Mouse (Mus musculus) midbrain, embryonic 13.5 days (tissue): Measurements from ENCODE around the gene Ryk. TPM values are rescaled to one million over a fixed set of nuclear protein-coding genes. Genes with fewer than 3 reads are reported as not detected.
"Not testable (repeated sequence)": the region's sequence is repeated elsewhere in the genome, so short reads cannot be mapped to it uniquely, and the experiment has no call there.

Experiments
- ATAC-seq: fragments of 200-750 bp; cut with Nextera tagmentation; 2 replicates; pipeline ENCODE4 v1.8.0; 2017; ENCODE audit warnings: mild to moderate bottlenecking, moderate TSS enrichment, moderate library complexity
- H3K27ac ChIP-seq: fragments of 300-500 bp; sonication (generic); 2 replicates; pipeline ENCODE4 v1.5.1; 2015; ENCODE audit warnings: inconsistent platforms, mild to moderate bottlenecking, moderate library complexity
- H3K27me3 ChIP-seq: fragments of 300-500 bp; sonication (generic); 2 replicates; pipeline ENCODE4 v1.6.1; 2015; ENCODE audit warnings: mild to moderate bottlenecking, inconsistent platforms
- H3K36me3 ChIP-seq: fragments of 300-500 bp; sonication (generic); 2 replicates; pipeline ENCODE4 v1.6.1; 2015; ENCODE audit warnings: mild to moderate bottlenecking, inconsistent platforms
- H3K4me1 ChIP-seq: fragments of 300-500 bp; sonication (generic); replicated peaks from 2 replicates; pipeline ENCODE4 v1.6.1; 2015; ENCODE audit warnings: inconsistent platforms
- H3K4me2 ChIP-seq: fragments of 300-500 bp; sonication (generic); replicated peaks from 2 replicates; pipeline ENCODE4 v1.6.1; 2015; ENCODE audit warnings: moderate library complexity, mild to moderate bottlenecking, inconsistent platforms
- H3K4me3 ChIP-seq: fragments of 300-500 bp; sonication (generic); replicated peaks from 2 replicates; pipeline ENCODE4 v1.5.1; 2015; ENCODE audit warnings: mild to moderate bottlenecking, inconsistent platforms
- H3K9ac ChIP-seq: fragments of 300-500 bp; sonication (generic); replicated peaks from 2 replicates; pipeline ENCODE4 v1.6.1; 2015; ENCODE audit warnings: mild to moderate bottlenecking, inconsistent platforms
- H3K9me3 ChIP-seq: fragments of 300-500 bp; sonication (generic); 2 replicates; pipeline ENCODE4 v1.6.1; 2016; ENCODE audit warnings: mild to moderate bottlenecking, inconsistent platforms
- WGBS: fragments of 180-500 bp; shearing (Covaris S2); methylation state at CpG from one replicate; pipeline ENCODE4 v1.1.7; 2015; 5-methylcytosine and 5-hydroxymethylcytosine counted together
- polyA plus RNA-seq: library from polyadenylated mRNA; unstranded; fragments of >200 nt; fragmentation: Nextera tagmentation; extraction: Ambion mirVana; gene quantifications from 2 replicates; pipeline ENCODE4 v1.2.1, GENCODE M21; 2015

Ryk gene
- polyA plus RNA-seq, 1 experiment from 2014 or later, result 14.5 TPM

- H3K27me3 ChIP-seq, result no peaks in the 10 kb centered on the region
- WGBS, result 88% methylated on average over 9 of the region's 9 CpGs
- peaks cover 32% of the 10 kb centered on the region for H3K36me3 ChIP-seq
- H3K27ac ChIP-seq, result no peak overlapping the region
- no peak overlapping the region for H3K4me3 ChIP-seq
- no peaks in the 10 kb centered on the region for H3K9me3 ChIP-seq
- ATAC-seq, result no peak
- no peak overlapping the region for H3K9ac ChIP-seq
- H3K4me2 ChIP-seq, result no peak overlapping the region
- H3K4me1 ChIP-seq, result peaks cover 5% of the 10 kb centered on the region; the same call in 1 of the 2 replicates
Measured at GRCm38 (mm10) chr9:102884703-102885102, 50.0 kb downstream of the Ryk start.

GRCm38 (mm10) chr9:102890166-102890565 is 55.4 kb downstream of the Ryk start:
- H3K4me1 ChIP-seq, result peaks cover 5% of the 10 kb centered on the region
- no peak overlapping the region for H3K9ac ChIP-seq
- ATAC-seq, result 0 out of 2 replicates have a peak, but pooled peaks have one; percentile 20
- no peak overlapping the region for H3K27ac ChIP-seq
- no peak overlapping the region for H3K4me2 ChIP-seq
- 78% methylated on average over 9 of the region's 9 CpGs for WGBS
- peaks cover 42% of the 10 kb centered on the region for H3K36me3 ChIP-seq
- no peaks in the 10 kb centered on the region for H3K27me3 ChIP-seq
- H3K9me3 ChIP-seq, result no peaks in the 10 kb centered on the region
- H3K4me3 ChIP-seq, result no peak overlapping the region

GRCm38 (mm10) chr9:102892480-102893355 is 58.0 kb downstream of the Ryk start:
- Histone ChIP-seq H3K4me1 (peaks cover 5% of the 10 kb centered on the region), H3K27ac (no peak overlapping the region), H3K27me3 (no peaks in the 10 kb centered on the region), H3K9ac (no peak overlapping the region), H3K4me2 (no peak overlapping the region), H3K9me3 (no peaks in the 10 kb centered on the region), H3K4me3 (no peak overlapping the region), H3K36me3 (peaks cover 30% of the 10 kb centered on the region)
- WGBS, result 91% methylated on average over 7 of the region's 7 CpGs
- no peak for ATAC-seq

- ATAC-seq, result no peak
- 89% methylated on average over 11 of the region's 11 CpGs for WGBS
Measured at GRCm38 (mm10) chr9:102893356-102893870, 58.7 kb downstream of the Ryk start.

GRCm38 (mm10) chr9:102899916-102900315 is 65.2 kb downstream of the Ryk start:
- WGBS, result 95% methylated on average over 6 of the region's 6 CpGs
- ATAC-seq, result no peak
- H3K9ac ChIP-seq, result no peak overlapping the region
- H3K4me2 ChIP-seq, result no peak overlapping the region
- no peaks in the 10 kb centered on the region for H3K27me3 ChIP-seq
- H3K4me3 ChIP-seq, result no peak overlapping the region
- no peak overlapping the region for H3K27ac ChIP-seq
- H3K36me3 ChIP-seq, result peaks cover 59% of the 10 kb centered on the region
- no peaks in the 10 kb centered on the region for H3K9me3 ChIP-seq
- no peaks in the 10 kb centered on the region; the same call in 1 of the 2 replicates for H3K4me1 ChIP-seq

More at GRCm38 (mm10) chr9:102893356-102893870, 58.7 kb downstream of the Ryk start:
- Histone ChIP-seq H3K4me1 (no peaks in the 10 kb centered on the region; the same call in 1 of the 2 replicates), H3K36me3 (peaks cover 37% of the 10 kb centered on the region), H3K27me3 (no peaks in the 10 kb centered on the region), H3K9me3 (no peaks in the 10 kb centered on the region), H3K27ac (no peak overlapping the region), H3K9ac (no peak overlapping the region), H3K4me2 (no peak overlapping the region), H3K4me3 (no peak overlapping the region)

GRCm38 (mm10) chr9:102902308-102902707 is 67.6 kb downstream of the Ryk start:
- WGBS, result 92% methylated on average over 7 of the region's 7 CpGs
- H3K9me3 ChIP-seq, result no peaks in the 10 kb centered on the region
- H3K4me2 ChIP-seq, result no peak overlapping the region
- no peak overlapping the region for H3K4me3 ChIP-seq
- no peak for ATAC-seq
- no peaks in the 10 kb centered on the region for H3K4me1 ChIP-seq
- H3K9ac ChIP-seq, result no peak overlapping the region
- peaks cover 75% of the 10 kb centered on the region for H3K36me3 ChIP-seq
- H3K27me3 ChIP-seq, result no peaks in the 10 kb centered on the region
- no peak overlapping the region for H3K27ac ChIP-seq

- Histone ChIP-seq H3K9ac (no peak overlapping the region), H3K27me3 (no peaks in the 10 kb centered on the region), H3K36me3 (peaks cover 74% of the 10 kb centered on the region), H3K4me2 (no peak overlapping the region), H3K9me3 (no peaks in the 10 kb centered on the region), H3K4me3 (no peak overlapping the region), H3K4me1 (no peaks in the 10 kb centered on the region), H3K27ac (no peak overlapping the region)
- no peak for ATAC-seq
- WGBS, result 90% methylated on average over 6 of the region's 6 CpGs
Measured at GRCm38 (mm10) chr9:102904952-102905351, 70.2 kb downstream of the Ryk start.

- peaks cover 81% of the 10 kb centered on the region for H3K36me3 ChIP-seq
- no peak overlapping the region for H3K4me3 ChIP-seq
- WGBS, result 87% methylated on average over 12 of the region's 12 CpGs
- H3K4me1 ChIP-seq, result no peaks in the 10 kb centered on the region
- no peak for ATAC-seq
- no peak overlapping the region for H3K4me2 ChIP-seq
- no peak overlapping the region for H3K27ac ChIP-seq
- no peak overlapping the region for H3K9ac ChIP-seq
- H3K9me3 ChIP-seq, result no peaks in the 10 kb centered on the region
- no peaks in the 10 kb centered on the region for H3K27me3 ChIP-seq
Measured at GRCm38 (mm10) chr9:102906781-102907180, 72.1 kb downstream of the Ryk start.

- Histone ChIP-seq H3K36me3 (peaks cover 75% of the 10 kb centered on the region), H3K4me2 (no peak overlapping the region), H3K27ac (no peak overlapping the region), H3K4me1 (no peaks in the 10 kb centered on the region), H3K9ac (no peak overlapping the region), H3K27me3 (no peaks in the 10 kb centered on the region), H3K4me3 (no peak overlapping the region), H3K9me3 (no peaks in the 10 kb centered on the region)
- 90% methylated on average over 11 of the region's 11 CpGs for WGBS
- no peak for ATAC-seq
Measured at GRCm38 (mm10) chr9:102907521-102908246, 73.0 kb downstream of the Ryk start.

GRCm38 (mm10) chr9:102911526-102911925 is 76.8 kb downstream of the Ryk start:
- no peak overlapping the region for H3K4me2 ChIP-seq
- H3K27me3 ChIP-seq, result no peaks in the 10 kb centered on the region
- no peaks in the 10 kb centered on the region for H3K4me1 ChIP-seq
- no peak for ATAC-seq
- H3K9me3 ChIP-seq, result no peaks in the 10 kb centered on the region
- WGBS, result 98% methylated on average over 3 of the region's 3 CpGs
- no peak overlapping the region for H3K27ac ChIP-seq
- no peak overlapping the region for H3K9ac ChIP-seq
- H3K36me3 ChIP-seq, result peaks cover 49% of the 10 kb centered on the region
- H3K4me3 ChIP-seq, result no peak overlapping the region

- H3K4me2 ChIP-seq, result no peak overlapping the region
- no peak overlapping the region for H3K27ac ChIP-seq
- peaks cover 46% of the 10 kb centered on the region for H3K36me3 ChIP-seq
- H3K27me3 ChIP-seq, result no peaks in the 10 kb centered on the region
- H3K9ac ChIP-seq, result no peak overlapping the region
- H3K4me3 ChIP-seq, result no peak overlapping the region
- no peak for ATAC-seq
- H3K4me1 ChIP-seq, result no peaks in the 10 kb centered on the region
- WGBS, result 98% methylated on average over 10 of the region's 10 CpGs
- H3K9me3 ChIP-seq, result no peaks in the 10 kb centered on the region
Measured at GRCm38 (mm10) chr9:102912516-102913035, 77.9 kb downstream of the Ryk start.

GRCm38 (mm10) chr9:102913597-102913996 is 78.9 kb downstream of the Ryk start:
- not testable (repeated sequence) for ATAC-seq, H3K27ac ChIP-seq, H3K4me3 ChIP-seq, H3K4me2 ChIP-seq, H3K27me3 ChIP-seq, H3K9ac ChIP-seq, H3K9me3 ChIP-seq, H3K4me1 ChIP-seq
- H3K36me3 ChIP-seq, result peaks cover 36% of the 10 kb centered on the region
- WGBS, result 92% methylated on average over 3 of the region's 3 CpGs
